Mouse (Mus musculus) heart, embryonic 10.5 days (tissue): ENCODE results near the gene Ndst4. TPM values are rescaled to one million over a fixed set of nuclear protein-coding genes. Genes with fewer than 3 reads are reported as not detected.

ENCODE experiments used
- DNase-seq: peaks from one replicate; pipeline ENCODE4 v3.0.0-alpha.2; 2017; ENCODE audit warnings: low spot score
- H3K27ac ChIP-seq: fragments of 300-500 bp; sonication (generic); 2 replicates; pipeline ENCODE4 v1.5.1; 2016; ENCODE audit warnings: mild to moderate bottlenecking
- H3K27me3 ChIP-seq: fragments of 300-500 bp; sonication (generic); 2 replicates; pipeline ENCODE4 v1.6.1; 2016; ENCODE audit warnings: mild to moderate bottlenecking; ENCODE audit not compliant: poor library complexity, insufficient read depth, severe bottlenecking
- H3K36me3 ChIP-seq: fragments of 300-500 bp; sonication (generic); 2 replicates; pipeline ENCODE4 v1.6.1; 2016; ENCODE audit warnings: mild to moderate bottlenecking, moderate library complexity
- H3K4me1 ChIP-seq: fragments of 300-500 bp; sonication (generic); 2 replicates; pipeline ENCODE4 v1.6.1; 2016; ENCODE audit warnings: mild to moderate bottlenecking
- H3K4me3 ChIP-seq: fragments of 300-500 bp; sonication (generic); 2 replicates; pipeline ENCODE4 v1.5.1; 2016; ENCODE audit warnings: mild to moderate bottlenecking, moderate library complexity
- H3K9me3 ChIP-seq: fragments of 300-500 bp; sonication (generic); 2 replicates; pipeline ENCODE4 v1.6.1; 2016; ENCODE audit warnings: mild to moderate bottlenecking, moderate library complexity
- WGBS: fragments of 180-500 bp; shearing (Covaris S2); methylation state at CpG from one replicate; pipeline ENCODE4 v1.1.7; 2016; 5-methylcytosine and 5-hydroxymethylcytosine counted together
- polyA plus RNA-seq: library from polyadenylated mRNA; unstranded; fragments of >200 nt; fragmentation: Nextera tagmentation; extraction: Ambion mirVana; gene quantifications from 2 replicates; pipeline ENCODE4 v1.2.1, GENCODE M21; 2016

The Ndst4 gene
- polyA plus RNA-seq, 1 experiment from 2014 or later, result 0.67 TPM

GRCm38 (mm10) chr3:125673997-125674794, 270.3 kb downstream of the Ndst4 start:
- no peaks in the 10 kb centered on the region for H3K4me1 ChIP-seq
- H3K27me3 ChIP-seq, result no peaks in the 10 kb centered on the region
- H3K36me3 ChIP-seq, result no peaks in the 10 kb centered on the region
- H3K27ac ChIP-seq, result no peak overlapping the region
- H3K4me3 ChIP-seq, result no peak overlapping the region
- no peak for DNase-seq
- H3K9me3 ChIP-seq, result no peaks in the 10 kb centered on the region
- WGBS, result 68% methylated on average over 9 of the region's 9 CpGs

- Histone ChIP-seq H3K27me3 (no peaks in the 10 kb centered on the region), H3K9me3 (no peaks in the 10 kb centered on the region), H3K36me3 (no peaks in the 10 kb centered on the region), H3K4me3 (no peak overlapping the region), H3K27ac (no peak overlapping the region), H3K4me1 (no peaks in the 10 kb centered on the region)
- DNase-seq, result no peak
- 84% methylated on average over 6 of the region's 6 CpGs for WGBS
Measured at GRCm38 (mm10) chr3:125675211-125675896, 271.5 kb downstream of the Ndst4 start.

GRCm38 (mm10) chr3:125678924-125679323, 275.0 kb downstream of the Ndst4 start:
- DNase-seq, result no peak
- no peaks in the 10 kb centered on the region for H3K9me3 ChIP-seq
- H3K36me3 ChIP-seq, result no peaks in the 10 kb centered on the region
- 82% methylated on average over 9 of the region's 9 CpGs for WGBS
- H3K27ac ChIP-seq, result no peak overlapping the region
- H3K4me3 ChIP-seq, result no peak overlapping the region
- H3K27me3 ChIP-seq, result no peaks in the 10 kb centered on the region
- no peaks in the 10 kb centered on the region for H3K4me1 ChIP-seq

GRCm38 (mm10) chr3:125683460-125684230, 279.8 kb downstream of the Ndst4 start:
- Histone ChIP-seq H3K27ac (no peak overlapping the region), H3K4me1 (no peaks in the 10 kb centered on the region), H3K36me3 (no peaks in the 10 kb centered on the region), H3K4me3 (no peak overlapping the region), H3K9me3 (no peaks in the 10 kb centered on the region), H3K27me3 (no peaks in the 10 kb centered on the region)
- WGBS, result 66% methylated on average over 8 of the region's 8 CpGs
- no peak for DNase-seq

GRCm38 (mm10) chr3:125684583-125684982, 280.7 kb downstream of the Ndst4 start:
- no peak for DNase-seq
- H3K36me3 ChIP-seq, result no peaks in the 10 kb centered on the region
- no peaks in the 10 kb centered on the region for H3K27me3 ChIP-seq
- H3K4me3 ChIP-seq, result no peak overlapping the region
- no peak overlapping the region for H3K27ac ChIP-seq
- no peaks in the 10 kb centered on the region for H3K4me1 ChIP-seq
- 80% methylated on average over 1 of the region's 1 CpGs for WGBS
- no peaks in the 10 kb centered on the region for H3K9me3 ChIP-seq

GRCm38 (mm10) chr3:125687601-125688000, 283.7 kb downstream of the Ndst4 start:
- Histone ChIP-seq H3K27me3 (no peaks in the 10 kb centered on the region), H3K4me3 (no peak overlapping the region), H3K27ac (no peak overlapping the region), H3K36me3 (no peaks in the 10 kb centered on the region), H3K4me1 (no peaks in the 10 kb centered on the region), H3K9me3 (no peaks in the 10 kb centered on the region)
- 56% methylated on average over 2 of the region's 2 CpGs for WGBS
- no peak for DNase-seq

GRCm38 (mm10) chr3:125690948-125691347, 287.1 kb downstream of the Ndst4 start:
- H3K9me3 ChIP-seq, result no peaks in the 10 kb centered on the region

GRCm38 (mm10) chr3:125722953-125723352, 319.1 kb downstream of the Ndst4 start:
- DNase-seq, result no peak
- no peak overlapping the region for H3K4me3 ChIP-seq
- H3K9me3 ChIP-seq, result no peaks in the 10 kb centered on the region
- no peaks in the 10 kb centered on the region for H3K36me3 ChIP-seq
- WGBS, result 85% methylated on average over 2 of the region's 2 CpGs
- no peak overlapping the region for H3K27ac ChIP-seq
- H3K4me1 ChIP-seq, result no peaks in the 10 kb centered on the region
- no peaks in the 10 kb centered on the region for H3K27me3 ChIP-seq

More at GRCm38 (mm10) chr3:125690948-125691347, 287.1 kb downstream of the Ndst4 start:
- DNase-seq, result no peak
- H3K36me3 ChIP-seq, result no peaks in the 10 kb centered on the region
- H3K4me3 ChIP-seq, result no peak overlapping the region
- no peaks in the 10 kb centered on the region for H3K4me1 ChIP-seq
- WGBS, result 80% methylated on average over 1 of the region's 1 CpGs
- no peak overlapping the region for H3K27ac ChIP-seq
- H3K27me3 ChIP-seq, result no peaks in the 10 kb centered on the region

GRCm38 (mm10) chr3:125734945-125735344, 331.1 kb downstream of the Ndst4 start:
- WGBS, result 48% methylated on average over 2 of the region's 2 CpGs
- no peaks in the 10 kb centered on the region for H3K4me1 ChIP-seq
- no peak for DNase-seq
- no peak overlapping the region for H3K4me3 ChIP-seq
- H3K9me3 ChIP-seq, result no peaks in the 10 kb centered on the region
- H3K36me3 ChIP-seq, result no peaks in the 10 kb centered on the region
- no peaks in the 10 kb centered on the region for H3K27me3 ChIP-seq
- H3K27ac ChIP-seq, result no peak overlapping the region

- no peak for DNase-seq
- no peaks in the 10 kb centered on the region for H3K9me3 ChIP-seq
- no peaks in the 10 kb centered on the region for H3K4me1 ChIP-seq
- WGBS, result 72% methylated on average over 3 of the region's 3 CpGs
- H3K4me3 ChIP-seq, result no peak overlapping the region
- H3K27ac ChIP-seq, result no peak overlapping the region
- no peaks in the 10 kb centered on the region for H3K27me3 ChIP-seq
- H3K36me3 ChIP-seq, result no peaks in the 10 kb centered on the region
Measured at GRCm38 (mm10) chr3:125744468-125745141, 340.7 kb downstream of the Ndst4 start.

GRCm38 (mm10) chr3:125745142-125745496, 341.2 kb downstream of the Ndst4 start:
- Histone ChIP-seq H3K4me1 (no peaks in the 10 kb centered on the region), H3K27me3 (no peaks in the 10 kb centered on the region), H3K9me3 (no peaks in the 10 kb centered on the region), H3K36me3 (no peaks in the 10 kb centered on the region), H3K4me3 (no peak overlapping the region), H3K27ac (no peak overlapping the region)
- DNase-seq, result no peak
- WGBS, result 82% methylated on average over 3 of the region's 3 CpGs

- WGBS, result 74% methylated on average over 3 of the region's 3 CpGs
- H3K27me3 ChIP-seq, result no peaks in the 10 kb centered on the region
- H3K4me3 ChIP-seq, result no peak overlapping the region
- no peak for DNase-seq
- no peak overlapping the region for H3K27ac ChIP-seq
- H3K9me3 ChIP-seq, result no peaks in the 10 kb centered on the region
- H3K4me1 ChIP-seq, result no peaks in the 10 kb centered on the region
- no peaks in the 10 kb centered on the region for H3K36me3 ChIP-seq
Measured at GRCm38 (mm10) chr3:125746367-125746766, 342.5 kb downstream of the Ndst4 start.
